Comparison of ENCODE assay signal across 21 mouse cellular contexts in genomic region chr16:43415864-43416263, GRCm38 (mm10).
"Had no signal": no experiment of that assay in that cellular context is flagged by ENCODE, and none has a peak within 500 bp of the region (broad histone marks: within the 10 kb centered on the region; RNA-seq: fewer than 3 reads in every experiment).

No protein-coding gene starts in this region.

- H3K27ac ChIP-seq: lung, embryonic 15.5 days; macrophage; midbrain, embryonic 10.5 days; midbrain, embryonic 12.5 days had no signal

- H3K36me3 ChIP-seq: lung, embryonic 15.5 days; midbrain, embryonic 10.5 days; midbrain, embryonic 12.5 days had no signal

- ATAC-seq: liver, postnatal 0 days; lung, postnatal 0 days; midbrain, embryonic 16.5 days had no signal

- DNase-seq: liver, postnatal 0 days; lung, adult 2 months; lung, postnatal 14 days; lung, postnatal 36 days; midbrain, embryonic 14.5 days; retina, postnatal 1 day; right cerebral cortex, adult 18-20 months; right cerebral cortex, postnatal 25 days; right cerebral cortex, postnatal 4 days; spleen, adult 18-20 months; thymus, adult 18-20 months; thymus, postnatal 14 days; thymus, postnatal 36 days had no signal

- H3K4me2 ChIP-seq: lung, embryonic 15.5 days; midbrain, embryonic 12.5 days had no signal

- H3K4me3 ChIP-seq: lung, embryonic 15.5 days; megakaryocyte, embryonic 14.5 days; midbrain, embryonic 10.5 days; midbrain, embryonic 12.5 days; myocyte had no signal

- H3K27me3 ChIP-seq: lung, embryonic 15.5 days; megakaryocyte, embryonic 14.5 days; midbrain, embryonic 12.5 days had no signal

- H3K9ac ChIP-seq: liver, postnatal 0 days; lung, embryonic 15.5 days; midbrain, embryonic 12.5 days had no signal

- H3K4me1 ChIP-seq: lung, embryonic 15.5 days; midbrain, embryonic 10.5 days; midbrain, embryonic 12.5 days had no signal

- H3K9me3 ChIP-seq: lung, embryonic 15.5 days; megakaryocyte, embryonic 14.5 days; midbrain, embryonic 10.5 days; midbrain, embryonic 12.5 days had no signal
